Mouse (Mus musculus): ENCODE data around the gene Brca2. TPM values are rescaled to one million over a fixed set of nuclear protein-coding genes. Genes with fewer than 3 reads are reported as not detected.

Gene Brca2
- polyA plus RNA-seq, 1 experiment from 2014 or later: 16.5 TPM

DNA sequence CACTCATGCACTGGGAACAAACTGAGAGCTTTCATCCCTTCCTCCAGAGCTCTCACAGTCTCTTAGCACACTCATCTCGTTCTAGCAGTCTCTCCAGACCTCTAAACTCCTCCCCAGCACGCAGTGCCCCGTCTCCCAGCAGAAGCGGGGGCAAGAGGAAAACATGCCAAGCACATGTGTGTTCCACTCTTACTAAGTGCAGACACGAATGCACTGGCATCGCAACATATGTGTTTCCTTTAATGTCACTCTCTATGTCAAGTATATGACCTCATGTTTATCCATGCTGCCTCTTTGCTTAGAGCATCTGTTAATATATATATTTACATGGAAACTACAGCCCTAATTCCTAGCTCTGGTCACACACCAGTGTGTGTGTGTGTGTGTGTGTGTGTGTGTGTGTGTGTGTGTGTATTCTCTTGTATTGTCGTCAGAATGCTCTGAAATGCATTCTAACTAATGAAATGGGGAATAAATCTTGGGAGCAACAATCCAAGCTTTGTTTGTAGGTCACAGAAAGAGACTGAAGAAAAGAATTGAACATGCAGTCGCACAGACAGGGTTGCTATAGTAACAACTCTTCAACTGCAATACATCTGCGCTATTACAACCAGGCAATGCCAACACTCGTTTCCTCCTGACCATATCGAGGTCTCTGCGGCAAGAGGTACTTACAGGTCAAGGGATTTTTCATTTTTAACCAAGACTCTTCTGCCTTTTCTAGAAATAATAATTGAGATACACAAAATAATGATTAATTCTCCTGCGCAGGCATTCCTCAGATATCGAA is 79.2 kb downstream of the Brca2 start:
- H3K4me2 ChIP-seq (ENCODE audit: low read length): no peak overlapping the region
- peak; percentile 74; the same call in 1 of the 2 replicates for ATAC-seq
- no peaks in the 10 kb centered on the region for H3K9me3 ChIP-seq (ENCODE audit: control insufficient read depth, low read length)
- peaks cover 10% of the 10 kb centered on the region for H3K4me1 ChIP-seq (replicated peaks; ENCODE audit: control insufficient read depth, insufficient read depth, low read length)
- H3K27me3 ChIP-seq (replicated peaks; ENCODE audit: control insufficient read depth, insufficient read depth, low read length): no peaks in the 10 kb centered on the region
- no peak overlapping the region for H3K9ac ChIP-seq (replicated peaks; ENCODE audit: low read depth, low read length)
- no peak overlapping the region for H3K4me3 ChIP-seq (replicated peaks; ENCODE audit: low read length)
- H3K27ac ChIP-seq (ENCODE audit: low read length): no peak overlapping the region
- 56% methylated on average over 14 of the region's 14 CpGs for WGBS
- H3K36me3 ChIP-seq (ENCODE audit: control insufficient read depth, insufficient read depth): 0 out of 2 replicates have a peak, but pooled peaks cover 6% of the 10 kb centered on the region

DNA sequence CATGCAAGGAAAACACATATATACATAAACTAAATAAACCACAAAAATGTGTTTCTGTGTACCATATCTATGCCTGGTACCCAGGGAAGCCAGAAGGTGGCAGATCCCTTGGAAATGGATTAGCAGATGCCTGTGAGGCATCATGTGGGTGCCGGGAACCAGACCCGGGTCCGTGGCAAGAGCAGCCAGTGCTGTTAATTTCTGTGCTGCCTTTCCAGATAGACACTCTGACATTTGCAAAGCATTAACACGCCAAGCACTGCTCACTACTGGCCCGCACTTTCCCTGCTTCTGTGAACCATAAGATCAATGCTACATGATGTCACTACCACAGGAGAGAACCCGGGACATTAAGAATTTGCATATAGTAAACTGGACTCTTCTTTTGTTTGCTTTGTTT is 83.7 kb downstream of the Brca2 start:
- H3K4me2 ChIP-seq (ENCODE audit: low read length): no peak overlapping the region
- H3K4me3 ChIP-seq (replicated peaks; ENCODE audit: low read length): no peak overlapping the region
- H3K4me1 ChIP-seq (replicated peaks; ENCODE audit: control insufficient read depth, insufficient read depth, low read length): peaks cover 8% of the 10 kb centered on the region
- no peaks in the 10 kb centered on the region for H3K27me3 ChIP-seq (replicated peaks; ENCODE audit: control insufficient read depth, insufficient read depth, low read length)
- 94% methylated on average over 6 of the region's 6 CpGs for WGBS
- ATAC-seq: no peak
- no peaks in the 10 kb centered on the region for H3K9me3 ChIP-seq (ENCODE audit: control insufficient read depth, low read length)
- no peak overlapping the region for H3K9ac ChIP-seq (replicated peaks; ENCODE audit: low read depth, low read length)
- peaks cover 15% of the 10 kb centered on the region; the same call in 1 of the 2 replicates for H3K36me3 ChIP-seq (ENCODE audit: control insufficient read depth, insufficient read depth)
- no peak overlapping the region for H3K27ac ChIP-seq (ENCODE audit: low read length)

DNA sequence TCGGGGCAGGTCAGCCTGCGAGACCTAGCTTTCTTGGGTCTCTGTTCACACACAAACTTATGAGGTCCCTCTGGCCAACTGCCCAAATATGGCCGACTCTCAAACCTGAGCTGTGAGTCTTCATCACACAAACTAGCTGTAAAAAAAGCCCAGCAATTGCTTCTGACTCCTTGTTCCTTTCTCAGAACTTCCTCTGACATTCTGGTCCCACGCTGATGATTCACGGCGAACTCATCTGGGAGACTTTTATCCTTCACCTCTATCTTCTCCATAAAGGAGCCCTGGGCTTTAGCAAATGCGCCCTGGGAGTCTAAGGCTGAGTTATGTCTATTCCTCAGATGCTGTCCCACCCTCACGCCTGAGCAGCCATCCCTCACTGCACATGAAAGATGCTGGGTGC is 85.2 kb downstream of the Brca2 start:
- 95% methylated on average over 8 of the region's 8 CpGs for WGBS
- ATAC-seq: no peak
- Histone ChIP-seq H3K4me3 (replicated peaks; ENCODE audit: low read length) (no peak overlapping the region), H3K9me3 (ENCODE audit: control insufficient read depth, low read length) (no peaks in the 10 kb centered on the region), H3K27me3 (replicated peaks; ENCODE audit: control insufficient read depth, insufficient read depth, low read length) (no peaks in the 10 kb centered on the region), H3K4me2 (ENCODE audit: low read length) (no peak overlapping the region), H3K36me3 (ENCODE audit: control insufficient read depth, insufficient read depth) (peaks cover 15% of the 10 kb centered on the region; the same call in 1 of the 2 replicates), H3K4me1 (replicated peaks; ENCODE audit: control insufficient read depth, insufficient read depth, low read length) (no peaks in the 10 kb centered on the region), H3K9ac (replicated peaks; ENCODE audit: low read depth, low read length) (no peak overlapping the region), H3K27ac (ENCODE audit: low read length) (no peak overlapping the region)

- Histone ChIP-seq H3K27ac (ENCODE audit: low read length) (no peak overlapping the region), H3K4me1 (replicated peaks; ENCODE audit: control insufficient read depth, insufficient read depth, low read length) (no peaks in the 10 kb centered on the region), H3K9me3 (ENCODE audit: control insufficient read depth, low read length) (no peaks in the 10 kb centered on the region), H3K36me3 (ENCODE audit: control insufficient read depth, insufficient read depth) (peaks cover 12% of the 10 kb centered on the region; the same call in 1 of the 2 replicates), H3K4me2 (ENCODE audit: low read length) (no peak overlapping the region), H3K4me3 (replicated peaks; ENCODE audit: low read length) (no peak overlapping the region), H3K9ac (replicated peaks; ENCODE audit: low read depth, low read length) (no peak overlapping the region), H3K27me3 (replicated peaks; ENCODE audit: control insufficient read depth, insufficient read depth, low read length) (no peaks in the 10 kb centered on the region)
- 90% methylated on average over 1 of the region's 1 CpGs for WGBS
- ATAC-seq: no peak
Observed at GRCm38 (mm10) chr5:150611136-150611535, 88.7 kb downstream of the Brca2 start.

GRCm38 (mm10) chr5:150611697-150612096 is 89.3 kb downstream of the Brca2 start:
- no peak overlapping the region for H3K9ac ChIP-seq (replicated peaks; ENCODE audit: low read depth, low read length)
- H3K4me1 ChIP-seq (replicated peaks; ENCODE audit: control insufficient read depth, insufficient read depth, low read length): no peaks in the 10 kb centered on the region
- H3K4me2 ChIP-seq (ENCODE audit: low read length): no peak overlapping the region
- no peak for ATAC-seq
- peaks cover 9% of the 10 kb centered on the region; the same call in 1 of the 2 replicates for H3K36me3 ChIP-seq (ENCODE audit: control insufficient read depth, insufficient read depth)
- no peak overlapping the region for H3K27ac ChIP-seq (ENCODE audit: low read length)
- H3K9me3 ChIP-seq (ENCODE audit: control insufficient read depth, low read length): no peaks in the 10 kb centered on the region
- 84% methylated on average over 12 of the region's 12 CpGs for WGBS
- no peaks in the 10 kb centered on the region for H3K27me3 ChIP-seq (replicated peaks; ENCODE audit: control insufficient read depth, insufficient read depth, low read length)
- no peak overlapping the region for H3K4me3 ChIP-seq (replicated peaks; ENCODE audit: low read length)

DNA sequence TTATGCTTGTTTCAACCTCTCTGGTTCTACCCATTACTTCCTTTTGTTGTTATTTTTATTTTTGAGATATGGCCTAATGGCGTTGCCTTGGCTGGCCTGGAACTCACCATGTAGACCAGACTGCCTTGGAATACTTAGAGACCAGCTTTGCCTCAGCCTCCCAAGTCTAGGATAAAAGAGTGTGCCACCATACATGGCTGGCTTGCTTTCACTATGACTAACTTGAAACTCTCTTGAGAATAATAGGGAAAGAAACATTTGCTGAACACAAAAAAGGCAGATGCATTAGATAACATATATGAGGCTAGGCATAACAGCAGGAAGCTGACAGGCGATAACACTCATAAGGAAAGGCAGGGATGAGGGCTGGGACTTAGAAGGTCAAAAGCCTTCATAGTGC is 91.6 kb downstream of the Brca2 start:
- Histone ChIP-seq H3K4me3 (replicated peaks; ENCODE audit: low read length) (no peak overlapping the region), H3K9ac (replicated peaks; ENCODE audit: low read depth, low read length) (no peak overlapping the region), H3K36me3 (ENCODE audit: control insufficient read depth, insufficient read depth) (no peaks in the 10 kb centered on the region), H3K4me2 (ENCODE audit: low read length) (no peak overlapping the region), H3K27me3 (replicated peaks; ENCODE audit: control insufficient read depth, insufficient read depth, low read length) (no peaks in the 10 kb centered on the region), H3K9me3 (ENCODE audit: control insufficient read depth, low read length) (no peaks in the 10 kb centered on the region), H3K4me1 (replicated peaks; ENCODE audit: control insufficient read depth, insufficient read depth, low read length) (no peaks in the 10 kb centered on the region), H3K27ac (ENCODE audit: low read length) (no peak overlapping the region)
- WGBS: 88% methylated on average over 2 of the region's 2 CpGs
- ATAC-seq: no peak

DNA sequence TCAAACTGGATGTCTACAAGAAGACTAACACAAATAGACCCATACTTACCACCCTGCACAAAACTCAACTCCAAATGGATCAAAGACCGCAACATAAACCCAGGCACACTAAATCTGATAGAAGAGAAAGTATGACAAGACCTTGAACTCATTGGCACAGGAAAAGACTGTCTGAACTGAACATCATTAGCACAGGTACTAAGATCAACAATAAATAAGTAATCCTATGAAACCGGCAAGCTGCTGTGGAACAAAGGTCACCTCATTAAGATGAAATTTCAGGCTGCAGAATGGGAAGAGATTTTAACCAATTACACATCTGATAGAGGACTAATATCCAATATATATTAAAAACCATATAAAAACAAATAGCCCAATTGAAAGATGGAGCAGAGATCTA is 93.8 kb downstream of the Brca2 start:
- no peaks in the 10 kb centered on the region for H3K9me3 ChIP-seq (ENCODE audit: control insufficient read depth, low read length)
- H3K9ac ChIP-seq (replicated peaks; ENCODE audit: low read depth, low read length): no peak overlapping the region
- H3K4me2 ChIP-seq (ENCODE audit: low read length): no peak overlapping the region
- H3K36me3 ChIP-seq (ENCODE audit: control insufficient read depth, insufficient read depth): no peaks in the 10 kb centered on the region
- no peak for ATAC-seq
- no peak overlapping the region for H3K27ac ChIP-seq (ENCODE audit: low read length)
- no peak overlapping the region for H3K4me3 ChIP-seq (replicated peaks; ENCODE audit: low read length)
- WGBS: 93% methylated on average over 2 of the region's 2 CpGs
- no peaks in the 10 kb centered on the region for H3K27me3 ChIP-seq (replicated peaks; ENCODE audit: control insufficient read depth, insufficient read depth, low read length)
- no peaks in the 10 kb centered on the region for H3K4me1 ChIP-seq (replicated peaks; ENCODE audit: control insufficient read depth, insufficient read depth, low read length)

DNA sequence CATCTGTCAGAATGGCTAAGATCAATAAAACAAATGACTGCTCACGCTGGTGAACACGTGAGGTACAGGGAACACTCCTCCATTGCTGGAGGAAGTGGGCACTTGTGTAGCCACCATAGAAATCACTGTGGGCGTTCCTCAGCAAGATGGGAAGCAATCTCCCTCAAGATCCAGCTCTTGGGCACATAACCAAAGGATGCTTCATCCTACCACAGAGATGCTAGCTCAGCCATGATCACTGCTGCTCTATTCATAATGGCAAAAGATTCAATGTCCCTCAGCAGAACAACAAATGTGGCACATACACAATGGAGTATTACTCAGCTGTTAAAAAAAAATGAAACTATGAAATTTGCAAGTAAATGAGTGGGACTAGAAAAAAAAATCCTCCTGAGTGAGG is 94.3 kb downstream of the Brca2 start:
- Histone ChIP-seq H3K4me3 (replicated peaks; ENCODE audit: low read length) (no peak overlapping the region), H3K9me3 (ENCODE audit: control insufficient read depth, low read length) (no peaks in the 10 kb centered on the region), H3K4me1 (replicated peaks; ENCODE audit: control insufficient read depth, insufficient read depth, low read length) (no peaks in the 10 kb centered on the region), H3K27me3 (replicated peaks; ENCODE audit: control insufficient read depth, insufficient read depth, low read length) (no peaks in the 10 kb centered on the region), H3K4me2 (ENCODE audit: low read length) (no peak overlapping the region), H3K36me3 (ENCODE audit: control insufficient read depth, insufficient read depth) (no peaks in the 10 kb centered on the region), H3K9ac (replicated peaks; ENCODE audit: low read depth, low read length) (no peak overlapping the region), H3K27ac (ENCODE audit: low read length) (no peak overlapping the region)
- 82% methylated on average over 3 of the region's 3 CpGs for WGBS
- ATAC-seq: no peak

DNA sequence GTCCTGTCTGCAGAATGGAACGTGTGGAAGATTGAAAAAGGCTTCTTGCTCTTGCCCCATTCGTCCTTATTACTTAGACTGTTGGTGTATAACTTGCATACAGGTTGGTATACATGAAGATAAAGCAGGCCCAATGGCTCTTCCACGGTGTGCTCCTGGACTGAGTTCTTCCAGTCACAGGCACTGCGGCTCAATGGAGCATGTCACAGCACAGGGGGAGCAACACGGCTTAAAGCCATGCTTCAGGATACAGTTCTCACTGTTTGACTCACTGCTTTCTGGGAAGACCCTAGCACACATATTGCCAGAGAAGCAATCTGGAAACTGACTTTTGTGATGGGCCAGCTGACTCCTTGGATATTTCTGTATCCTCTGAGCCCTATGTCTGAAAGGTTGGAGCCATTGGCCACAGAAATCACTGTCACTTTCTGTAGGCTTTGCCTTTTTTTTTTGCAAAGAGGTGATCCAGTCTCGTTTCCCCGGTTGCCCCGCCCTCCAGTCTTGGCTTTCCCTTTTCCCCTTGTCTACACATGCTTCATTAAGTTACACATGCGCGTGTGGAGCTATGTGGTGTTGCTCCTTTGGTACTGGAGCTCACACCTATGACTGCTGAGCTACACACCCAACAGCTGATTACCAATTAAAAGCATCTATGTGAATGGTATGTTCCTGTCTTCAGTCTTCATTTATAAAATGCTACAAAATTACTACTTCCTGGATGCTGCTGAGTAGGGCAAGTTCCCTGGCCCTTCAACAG is 96.3 kb downstream of the Brca2 start:
- Histone ChIP-seq H3K27ac (ENCODE audit: low read length) (no peak overlapping the region), H3K27me3 (replicated peaks; ENCODE audit: control insufficient read depth, insufficient read depth, low read length) (no peaks in the 10 kb centered on the region), H3K4me2 (ENCODE audit: low read length) (no peak overlapping the region), H3K9ac (replicated peaks; ENCODE audit: low read depth, low read length) (no peak overlapping the region), H3K4me1 (replicated peaks; ENCODE audit: control insufficient read depth, insufficient read depth, low read length) (no peaks in the 10 kb centered on the region), H3K4me3 (replicated peaks; ENCODE audit: low read length) (no peak overlapping the region), H3K36me3 (ENCODE audit: control insufficient read depth, insufficient read depth) (no peaks in the 10 kb centered on the region), H3K9me3 (ENCODE audit: control insufficient read depth, low read length) (no peaks in the 10 kb centered on the region)
- WGBS: 91% methylated on average over 10 of the region's 10 CpGs
- ATAC-seq: no peak
